Mouse (Mus musculus) ES-E14 (cell line): ENCODE data around the gene Fbxo39. TPM values are rescaled to one million over a fixed set of nuclear protein-coding genes. Genes with fewer than 3 reads are reported as not detected.
A peak's percentile ranks its signal among the peaks of the same experiment; 100 is the strongest.

Experiments used
- DNase-seq: peaks from one replicate; pipeline ENCODE4 v3.0.0-alpha.2; 2013; ENCODE audit warnings: low read depth, low spot score
- H3K27ac ChIP-seq: 2 replicates; pipeline ENCODE4 v1.5.1; 2012; ENCODE audit warnings: low read depth, mild to moderate bottlenecking, low read length, moderate library complexity, mixed read lengths; ENCODE audit not compliant: poor library complexity, insufficient read depth, severe bottlenecking
- H3K36me3 ChIP-seq: 2 replicates; pipeline ENCODE4 v1.6.1; 2012; ENCODE audit warnings: mild to moderate bottlenecking, low read length, moderate library complexity, mixed read lengths; ENCODE audit not compliant: control insufficient read depth, poor library complexity, insufficient read depth, severe bottlenecking
- H3K4me1 ChIP-seq, 2 experiments: fragments of 150-350 bp in 1 of 2; sonication (generic) in 1 of 2; 2 replicates each; pipeline ENCODE4 v1.6.1; 2012; ENCODE audit warnings: low read length in 2 of 2, mild to moderate bottlenecking in 1 of 2, mixed read lengths in 1 of 2; ENCODE audit not compliant: control insufficient read depth in 2 of 2, insufficient read depth in 2 of 2, poor library complexity in 1 of 2
- H3K4me3 ChIP-seq, 2 experiments: fragments of 150-350 bp in 1 of 2; sonication (generic) in 1 of 2; 2 replicates each; pipeline ENCODE4 v1.5.1; 2012; ENCODE audit warnings: low read length in 2 of 2, low read depth in 1 of 2, mild to moderate bottlenecking in 1 of 2, mixed read lengths in 1 of 2; ENCODE audit not compliant: insufficient read depth in 1 of 2, poor library complexity in 1 of 2, severe bottlenecking in 1 of 2
- H3K9ac ChIP-seq: 2 replicates; pipeline ENCODE4 v1.6.1; 2012; ENCODE audit warnings: low read depth, mild to moderate bottlenecking, low read length, mixed read lengths; ENCODE audit not compliant: poor library complexity, insufficient read depth, severe bottlenecking
- H3K9me3 ChIP-seq: fragments of 150-350 bp; sonication (generic); 2 replicates; pipeline ENCODE4 v1.6.1; 2012; ENCODE audit warnings: low read depth, mild to moderate bottlenecking, low read length; ENCODE audit not compliant: control insufficient read depth, insufficient read depth
- CHD2 ChIP-seq: IDR thresholded peaks from 2 replicates; pipeline ENCODE4 v1.6.1; 2014; ENCODE audit warnings: mild to moderate bottlenecking, low read depth, low read length, inconsistent platforms
- HCFC1 ChIP-seq: IDR thresholded peaks from 2 replicates; pipeline ENCODE4 v1.6.1; 2012; ENCODE audit warnings: low read length, inconsistent platforms, borderline replicate concordance; ENCODE audit not compliant: insufficient read depth
- MAFK ChIP-seq: IDR thresholded peaks from 2 replicates; pipeline ENCODE4 v1.6.1; 2014; ENCODE audit warnings: mild to moderate bottlenecking, low read depth, low read length, inconsistent platforms; ENCODE audit not compliant: insufficient read depth
- ZC3H11A ChIP-seq: IDR thresholded peaks from 2 replicates; pipeline ENCODE4 v1.6.1; 2012; ENCODE audit warnings: low read depth, mild to moderate bottlenecking, inconsistent platforms, low read length, borderline replicate concordance
- ZNF384 ChIP-seq: IDR thresholded peaks from 2 replicates; pipeline ENCODE4 v1.6.1; 2012; ENCODE audit warnings: low read depth, low read length, inconsistent platforms
- in situ Hi-C, 2 experiments: fragments of 600-800 bp; cut with MboI; formaldehyde crosslinking; loops; one replicate each; pipeline ENCODE4 v1.15.1; 2025; ENCODE audit warnings: low sequenced_read_pairs in 2 of 2, inconsistent platforms in 1 of 2; ENCODE audit not compliant: unreplicated experiment in 2 of 2
- total RNA-seq: library from RNA; depleted of rRNA; stranded (reverse); fragments of 300-350 nt; gene quantifications from 2 replicates; pipeline ENCODE4 v1.2.3, GENCODE M21; 2012

Gene Fbxo39
- total RNA-seq, 1 experiment, result 0.13 TPM

- in situ Hi-C loops, result loop anchor here in 1 of 2 experiments (10.0 kb wide), 1 partner anchor 221 kb away; no protein-coding TSS in a partner anchor
- Histone ChIP-seq H3K9me3 (no peaks in the 10 kb centered on the region), H3K4me3 (no peak overlapping the region), H3K9ac (peak overlapping the region; percentile 50; the same call in 1 of the 2 replicates), H3K4me1 (peaks cover 2 to 10% of the 10 kb centered on the region in 2 experiments; a peak in 1 of 4 replicates), H3K36me3 (no peaks in the 10 kb centered on the region), H3K27ac (no peak overlapping the region)
- peak; percentile 71 for DNase-seq
- no peak for TF ChIP-seq ZNF384
- no peak for TF ChIP-seq HCFC1
- TF ChIP-seq ZC3H11A, result peak; percentile 69; the same call in 1 of the 2 replicates
Measured at GRCm38 (mm10) chr11:72343904-72344303, 29.7 kb downstream of the Fbxo39 start.

- H3K4me3 ChIP-seq, result no peak overlapping the region
- peak overlapping the region; percentile 50; the same call in 1 of the 2 replicates for H3K9ac ChIP-seq
- H3K9me3 ChIP-seq, result no peaks in the 10 kb centered on the region
- no peak for DNase-seq
- H3K27ac ChIP-seq, result no peak overlapping the region
- no peaks in the 10 kb centered on the region for H3K36me3 ChIP-seq
- TF ChIP-seq ZC3H11A, result no peak
- no peak for TF ChIP-seq MAFK
- TF ChIP-seq ZNF384, result no peak
- H3K4me1 ChIP-seq, result peaks cover 2 to 11% of the 10 kb centered on the region in 2 experiments; a peak in 1 of 4 replicates
- in situ Hi-C loops, result loop anchor here in 1 of 2 experiments (10.0 kb wide), 1 partner anchor 220 kb away; no protein-coding TSS in a partner anchor
Measured at GRCm38 (mm10) chr11:72344486-72344885, 30.2 kb downstream of the Fbxo39 start.

- TF ChIP-seq ZNF384 (no peak), CHD2 (no peak), MAFK (no peak), ZC3H11A (no peak), HCFC1 (no peak)
- peaks cover 3% of the 10 kb centered on the region; the same call in 1 of the 2 replicates for H3K36me3 ChIP-seq
- H3K4me3 ChIP-seq, result no peak overlapping the region
- H3K9me3 ChIP-seq, result no peaks in the 10 kb centered on the region
- in situ Hi-C loops, result loop anchor here in 1 of 2 experiments (10.0 kb wide), 1 partner anchor 216 kb away; no protein-coding TSS in a partner anchor
- H3K9ac ChIP-seq, result no peak overlapping the region
- no peak overlapping the region for H3K27ac ChIP-seq
- peaks cover 4 to 8% of the 10 kb centered on the region in 2 experiments; a peak in 1 of 4 replicates for H3K4me1 ChIP-seq
- DNase-seq, result no peak
Measured at GRCm38 (mm10) chr11:72348563-72348962, 34.3 kb downstream of the Fbxo39 start.

- peaks cover 4 to 8% of the 10 kb centered on the region in 2 experiments; a peak in 1 of 4 replicates for H3K4me1 ChIP-seq
- DNase-seq, result no peak
- TF ChIP-seq ZC3H11A (no peak), MAFK (no peak), HCFC1 (no peak), CHD2 (no peak), ZNF384 (no peak)
- no peak overlapping the region for H3K27ac ChIP-seq
- H3K36me3 ChIP-seq, result peaks cover 3% of the 10 kb centered on the region; the same call in 1 of the 2 replicates
- no peaks in the 10 kb centered on the region for H3K9me3 ChIP-seq
- in situ Hi-C loops, result loop anchor here in 1 of 2 experiments (10.0 kb wide), 1 partner anchor 216 kb away; no protein-coding TSS in a partner anchor
- H3K9ac ChIP-seq, result no peak overlapping the region
- no peak overlapping the region for H3K4me3 ChIP-seq
Measured at GRCm38 (mm10) chr11:72349016-72349415, 34.8 kb downstream of the Fbxo39 start.

- no peak for TF ChIP-seq MAFK
- in situ Hi-C loops, result loop anchor here (5.0 to 10.0 kb wide), 3 partner anchors 78 to 215 kb away; no protein-coding TSS in a partner anchor
- H3K4me1 ChIP-seq, result peaks cover 4 to 8% of the 10 kb centered on the region in 2 experiments; a peak in 1 of 4 replicates
Measured at GRCm38 (mm10) chr11:72349652-72350051, 35.4 kb downstream of the Fbxo39 start.

More at GRCm38 (mm10) chr11:72349652-72350051, 35.4 kb downstream of the Fbxo39 start:
- Histone ChIP-seq H3K27ac (no peak overlapping the region), H3K9me3 (no peaks in the 10 kb centered on the region), H3K36me3 (peaks cover 4% of the 10 kb centered on the region; the same call in 1 of the 2 replicates), H3K4me3 (no peak overlapping the region), H3K9ac (no peak overlapping the region)
- no peak for DNase-seq
